Mouse (Mus musculus): ENCODE results near the gene Gm11034. TPM values are rescaled to one million over a fixed set of nuclear protein-coding genes. Genes with fewer than 3 reads are reported as not detected.

Gene Gm11034
- total RNA-seq (2012; rRNA removed) (not detected in 2 replicates), polyA plus RNA-seq (2012; ENCODE audit: insufficient read depth in 1 of 2, insufficient read length in 2 of 2, low read depth in 1 of 2, low replicate concordance in 2 of 2, missing spikeins in 1 of 2) (not detected)

DNA sequence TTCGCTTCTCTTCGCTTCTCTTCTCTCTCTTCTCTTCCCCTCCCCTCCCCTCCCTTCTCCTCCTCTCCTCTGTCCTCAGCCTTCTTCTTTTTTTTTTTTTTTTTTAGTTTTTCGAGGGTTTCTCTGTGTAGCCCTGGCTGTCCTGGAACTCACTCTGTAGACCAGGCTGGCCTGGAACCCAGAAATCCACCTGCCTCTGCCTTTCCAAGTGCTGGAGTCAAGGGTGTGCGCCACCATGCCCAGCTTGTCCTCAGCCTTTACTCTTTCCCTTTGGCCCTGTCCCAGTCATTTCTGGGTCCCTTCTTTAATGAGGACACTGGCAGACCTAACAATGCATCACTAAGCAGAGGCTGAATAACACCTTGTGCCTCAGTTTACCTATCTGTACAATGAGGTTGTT lies at the start of gene Gm11034:
Gene Gm11034, minus strand, starts transcription at position 101 of the 400 bp plus-strand sequence.
- H3K36me3 ChIP-seq (ENCODE audit: control insufficient read depth in 1 of 2, insufficient read depth in 2 of 2, low read length in 2 of 2), result no peaks in the 10 kb centered on the region
- no peak for TF ChIP-seq USF2 (IDR thresholded peaks at IDR 0.05; ENCODE audit: borderline replicate concordance in 1 of 2, insufficient read depth in 1 of 2, low read depth in 1 of 2, low read length in 2 of 2)
- TF ChIP-seq CTCF (IDR thresholded peaks at IDR 0.05 in 2 of 3, conservative IDR thresholded peaks at IDR 0.05 in 1 of 3; ENCODE audit: control insufficient read depth in 1 of 3, insufficient read depth in 1 of 3, low read depth in 2 of 3, low read length in 3 of 3, poor library complexity in 1 of 3, severe bottlenecking in 1 of 3), result no peak
- TF ChIP-seq TCF12 (IDR thresholded peaks at IDR 0.05; ENCODE audit: low read depth, low read length), result no peak
- no peak within 1 kb of the TSS for H3K27ac ChIP-seq (ENCODE audit: control insufficient read depth, low read depth, low read length)
- no peak within 1 kb of the TSS for H3K4me3 ChIP-seq (ENCODE audit: control insufficient read depth in 1 of 2, insufficient read depth in 1 of 2, low read depth in 2 of 2, low read length in 2 of 2)
- DNase-seq (ENCODE audit: low read depth, low spot score), result no peak
- peaks cover 0 to 10% of the 10 kb centered on the region in 2 experiments; a peak in 2 of 4 replicates for H3K4me1 ChIP-seq (ENCODE audit: control insufficient read depth in 1 of 2, insufficient read depth in 2 of 2, low read length in 2 of 2)
- no peaks in the 10 kb centered on the region for H3K9me3 ChIP-seq (replicated peaks; ENCODE audit: insufficient read depth, low read length)
- no peak within 1 kb of the TSS for H3K9ac ChIP-seq (ENCODE audit: control insufficient read depth, low read depth, low read length, poor library complexity, severe bottlenecking)
- H3K79me2 ChIP-seq (ENCODE audit: control insufficient read depth, insufficient read depth, low read length, poor library complexity), result no peaks in the 10 kb centered on the region
- H3K27me3 ChIP-seq (ENCODE audit: control insufficient read depth in 1 of 2, insufficient read depth in 2 of 2, low read length in 2 of 2), result no peaks in the 10 kb centered on the region

DNA sequence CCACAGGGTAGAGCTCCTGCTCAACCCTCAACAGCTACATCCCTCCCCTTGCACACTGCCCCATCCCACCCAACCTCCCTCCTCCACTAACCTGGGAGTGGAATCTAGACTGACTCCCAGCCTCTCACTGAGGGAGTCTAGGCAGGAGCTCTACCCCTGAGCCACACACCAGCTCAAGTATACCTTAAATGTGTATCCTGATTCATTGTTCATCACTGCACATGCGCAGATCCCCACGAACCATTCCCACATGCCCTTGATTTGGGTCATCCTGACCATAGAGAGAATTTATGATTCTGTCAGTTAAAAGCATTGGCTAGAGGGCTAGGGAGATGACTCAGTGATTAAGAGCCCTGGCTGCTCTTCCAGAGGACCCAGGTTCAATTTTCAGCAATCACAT lies 49.3 kb upstream of the Gm11034 start:
- H3K4me1 ChIP-seq (ENCODE audit: control insufficient read depth in 1 of 2, insufficient read depth in 2 of 2, low read length in 2 of 2), result peaks cover 0 to 2% of the 10 kb centered on the region in 2 experiments; a peak in 1 of 4 replicates
- no peak for TF ChIP-seq BHLHE40 (IDR thresholded peaks at IDR 0.05; ENCODE audit: borderline replicate concordance, low read depth, low read length)
- no peak for TF ChIP-seq RCOR1 (IDR thresholded peaks at IDR 0.05; ENCODE audit: low read depth, low read length)
- no peak for TF ChIP-seq SIN3A (IDR thresholded peaks at IDR 0.05; ENCODE audit: low read length)
- TF ChIP-seq ZKSCAN1 (IDR thresholded peaks at IDR 0.05; ENCODE audit: low read depth, low read length), result no peak
- TF ChIP-seq NELFE (IDR thresholded peaks at IDR 0.05; ENCODE audit: low read depth, low read length), result no peak
- no peak for TF ChIP-seq MYC (IDR thresholded peaks at IDR 0.05; ENCODE audit: low read depth, low read length)
- TF ChIP-seq GATA1 (IDR thresholded peaks at IDR 0.05; ENCODE audit: low read depth, low read length), result no peak
- no peak for TF ChIP-seq TAL1 (IDR thresholded peaks at IDR 0.05; ENCODE audit: low read length)
- TF ChIP-seq EP300 (IDR thresholded peaks at IDR 0.05; ENCODE audit: low read depth in 1 of 2, low read length in 2 of 2), result no peak
- no peak for TF ChIP-seq ZNF384 (IDR thresholded peaks at IDR 0.05; ENCODE audit: low read depth, low read length)
- no peak for TF ChIP-seq ELF1 (IDR thresholded peaks at IDR 0.05; ENCODE audit: low read depth, low read length)
- no peak for TF ChIP-seq MAZ (IDR thresholded peaks at IDR 0.05; ENCODE audit: low read depth, low read length)
- TF ChIP-seq UBTF (IDR thresholded peaks at IDR 0.05; ENCODE audit: borderline replicate concordance, insufficient read depth, low read depth, low read length), result no peak
- no peak for TF ChIP-seq TBP (IDR thresholded peaks at IDR 0.05; ENCODE audit: low read depth, low read length)

More for the DNA sequence above, 49.3 kb upstream of the Gm11034 start:
- Histone ChIP-seq H3K36me3 (ENCODE audit: control insufficient read depth in 1 of 2, insufficient read depth in 2 of 2, low read length in 2 of 2) (peaks cover 0 to 3% of the 10 kb centered on the region in 2 experiments; a peak in 2 of 4 replicates), H3K27ac (ENCODE audit: control insufficient read depth, low read depth, low read length) (no peak overlapping the region), H3K9me3 (replicated peaks; ENCODE audit: insufficient read depth, low read length) (no peaks in the 10 kb centered on the region), H3K79me2 (ENCODE audit: control insufficient read depth, insufficient read depth, low read length, poor library complexity) (no peaks in the 10 kb centered on the region), H3K4me3 (ENCODE audit: control insufficient read depth in 1 of 2, insufficient read depth in 1 of 2, low read depth in 2 of 2, low read length in 2 of 2) (no peak overlapping the region), H3K27me3 (ENCODE audit: control insufficient read depth in 1 of 2, insufficient read depth in 2 of 2, low read length in 2 of 2) (no peaks in the 10 kb centered on the region), H3K9ac (ENCODE audit: control insufficient read depth, low read depth, low read length, poor library complexity, severe bottlenecking) (no peak overlapping the region)
- no peak for DNase-seq (ENCODE audit: low read depth, low spot score)
